Mouse (Mus musculus) kidney, adult 9 months (tissue): ENCODE measurements around the gene Gm10181.
A peak's percentile ranks its signal among the peaks of the same experiment; 100 is the strongest.
"Not testable (repeated sequence)": the region's sequence is repeated elsewhere in the genome, so short reads cannot be mapped to it uniquely, and the experiment has no call there.

Experiments used
- DNase-seq: peaks from one replicate; pipeline ENCODE4 v3.0.0; 2022

The Gm10181 gene

GRCm38 (mm10) chr9:25089122-25089521 is at the start of gene Gm10181:
Gene Gm10181, plus strand, starts transcription at chr9:25089422.
- DNase-seq = no peak

GRCm38 (mm10) chr9:25041665-25042064 is 47.6 kb upstream of the Gm10181 start:
- DNase-seq = peak; percentile 58

GRCm38 (mm10) chr9:25042162-25043111 is 46.8 kb upstream of the Gm10181 start:
- no peak for DNase-seq

GRCm38 (mm10) chr9:25044325-25044724 is 44.9 kb upstream of the Gm10181 start:
- no peak for DNase-seq

GRCm38 (mm10) chr9:25048289-25048688 is 40.9 kb upstream of the Gm10181 start:
- no peak for DNase-seq

- no peak for DNase-seq
Measured at GRCm38 (mm10) chr9:25048940-25049339, 40.3 kb upstream of the Gm10181 start.

- no peak for DNase-seq
Measured at GRCm38 (mm10) chr9:25051901-25052300, 37.3 kb upstream of the Gm10181 start.

- no peak for DNase-seq
Measured at GRCm38 (mm10) chr9:25055650-25056376, 33.4 kb upstream of the Gm10181 start.

- DNase-seq = no peak
Measured at GRCm38 (mm10) chr9:25058726-25059125, 30.5 kb upstream of the Gm10181 start.

GRCm38 (mm10) chr9:25072666-25073065 is 16.6 kb upstream of the Gm10181 start:
- no peak for DNase-seq

- DNase-seq = no peak
Measured at GRCm38 (mm10) chr9:25075977-25076376, 13.2 kb upstream of the Gm10181 start.

- DNase-seq = no peak
Measured at GRCm38 (mm10) chr9:25076505-25076904, 12.7 kb upstream of the Gm10181 start.

GRCm38 (mm10) chr9:25090853-25091252 is 1.6 kb downstream of the Gm10181 start:
- no peak for DNase-seq

GRCm38 (mm10) chr9:25102881-25103280 is 13.7 kb downstream of the Gm10181 start:
- no peak for DNase-seq

GRCm38 (mm10) chr9:25104638-25105037 is 15.4 kb downstream of the Gm10181 start:
- peak; percentile 44 for DNase-seq

GRCm38 (mm10) chr9:25123590-25123989 is 34.4 kb downstream of the Gm10181 start:
- not testable (repeated sequence) for DNase-seq

GRCm38 (mm10) chr9:25124048-25124447 is 34.8 kb downstream of the Gm10181 start:
- no peak for DNase-seq

- DNase-seq = no peak
Measured at GRCm38 (mm10) chr9:25132253-25132652, 43.0 kb downstream of the Gm10181 start.

- DNase-seq = no peak
Measured at GRCm38 (mm10) chr9:25132920-25133319, 43.7 kb downstream of the Gm10181 start.

GRCm38 (mm10) chr9:25138900-25139299 is 49.7 kb downstream of the Gm10181 start:
- no peak for DNase-seq
